Mouse (Mus musculus): ENCODE data around the gene Gm3317. TPM values are rescaled to one million over a fixed set of nuclear protein-coding genes. Genes with fewer than 3 reads are reported as not detected.
"Not testable (repeated sequence)": the region's sequence is repeated elsewhere in the genome, so short reads cannot be mapped to it uniquely, and the experiment has no call there.

Gm3317 gene
- polyA plus RNA-seq (2012; rRNA removed), result not detected in 2 replicates

- not testable (repeated sequence) for H3K4me1 ChIP-seq (ENCODE audit: control insufficient read depth, insufficient read depth, low read length); H3K36me3 ChIP-seq (ENCODE audit: control insufficient read depth, insufficient read depth, low read length); H3K27ac ChIP-seq (ENCODE audit: control insufficient read depth, insufficient read depth, low read depth, low read length); H3K4me3 ChIP-seq (ENCODE audit: control insufficient read depth, low read depth, low read length); H3K27me3 ChIP-seq (ENCODE audit: control insufficient read depth, insufficient read depth, low read length)
Observed at GRCm38 (mm10) chr14:5164235-5164634, at the start of gene Gm3317. Gm3317 (plus strand) TSS chr14:5164535.

- H3K27me3 ChIP-seq (ENCODE audit: control insufficient read depth, insufficient read depth, low read length); H3K36me3 ChIP-seq (ENCODE audit: control insufficient read depth, insufficient read depth, low read length); H3K27ac ChIP-seq (ENCODE audit: control insufficient read depth, insufficient read depth, low read depth, low read length); H3K4me1 ChIP-seq (ENCODE audit: control insufficient read depth, insufficient read depth, low read length); H3K4me3 ChIP-seq (ENCODE audit: control insufficient read depth, low read depth, low read length): not testable (repeated sequence)
Observed at GRCm38 (mm10) chr14:5131219-5131618, 33.1 kb upstream of the Gm3317 start, which contains the start of gene Gm8279. Gm8279 (plus strand) TSS chr14:5131519.

GRCm38 (mm10) chr14:5185493-5185892, 21.2 kb downstream of the Gm3317 start, which contains the start of gene Gm8271:
Gm8271 (plus strand) TSS chr14:5185793.
- not testable (repeated sequence) for H3K4me3 ChIP-seq (ENCODE audit: control insufficient read depth, low read depth, low read length); H3K36me3 ChIP-seq (ENCODE audit: control insufficient read depth, insufficient read depth, low read length); H3K27me3 ChIP-seq (ENCODE audit: control insufficient read depth, insufficient read depth, low read length); H3K4me1 ChIP-seq (ENCODE audit: control insufficient read depth, insufficient read depth, low read length); H3K27ac ChIP-seq (ENCODE audit: control insufficient read depth, insufficient read depth, low read depth, low read length)

Other genes starting within 250 kb of the Gm3317 start
- 13.7 and 18.9 TPM in 2 replicates for gene Gm8297, start 180.6 kb upstream of the Gm3317 start, polyA plus RNA-seq (2012; rRNA removed)
- gene Gm3298, start 148.6 kb upstream of the Gm3317 start, polyA plus RNA-seq (2012; rRNA removed), result 0.23 TPM in 1 of 2 replicates, not detected in the other
- gene 4930555G01Rik, start 113.9 kb upstream of the Gm3317 start, polyA plus RNA-seq (2012; rRNA removed), result 0.60 and 0.65 TPM in 2 replicates
- gene Gm8281, start 93.5 kb upstream of the Gm3317 start, polyA plus RNA-seq (2012; rRNA removed), result 0.42 and 0.62 TPM in 2 replicates
- gene Gm8279, start 33.0 kb upstream of the Gm3317 start, polyA plus RNA-seq (2012; rRNA removed), result 12.9 and 13.5 TPM in 2 replicates
- not detected in 2 replicates for gene Gm8271, start 21.3 kb downstream of the Gm3317 start, polyA plus RNA-seq (2012; rRNA removed)
- 1.6 and 1.9 TPM in 2 replicates for gene Gm3526, start 96.0 kb downstream of the Gm3317 start, polyA plus RNA-seq (2012; rRNA removed)
- gene Gm3542, start 170.4 kb downstream of the Gm3317 start, polyA plus RNA-seq (2012; rRNA removed), result 0.94 and 1.3 TPM in 2 replicates
- gene Gm3500, start 224.5 kb downstream of the Gm3317 start, polyA plus RNA-seq (2012; rRNA removed), result 0.05 and 0.23 TPM in 2 replicates